Mouse (Mus musculus) neural tube, embryonic 14.5 days (tissue): ENCODE measurements at regions not wholly inside any gene's neighbourhood (a gene's known extent, or its start where the extent isn't known, plus 50 kb on each side); places are given as distances from the start of the nearest gene placed in this dataset.
"Not testable (repeated sequence)": the region's sequence is repeated elsewhere in the genome, so short reads cannot be mapped to it uniquely, and the experiment has no call there.

Experiments used
- ATAC-seq: fragments of 200-750 bp; cut with Nextera tagmentation; 2 replicates; pipeline ENCODE4 v1.8.0; 2017; ENCODE audit warnings: low read depth, mild to moderate bottlenecking, moderate TSS enrichment, moderate library complexity
- H3K27ac ChIP-seq: fragments of 300-500 bp; sonication (generic); 2 replicates; pipeline ENCODE4 v1.5.1; 2014; ENCODE audit warnings: low read depth, mild to moderate bottlenecking, control low read depth, low read length, moderate library complexity, mixed read lengths
- H3K27me3 ChIP-seq: fragments of 300-500 bp; sonication (generic); 2 replicates; pipeline ENCODE4 v1.6.1; 2014; ENCODE audit warnings: low read length; ENCODE audit not compliant: control insufficient read depth, insufficient read depth
- H3K36me3 ChIP-seq: fragments of 300-500 bp; sonication (generic); 2 replicates; pipeline ENCODE4 v1.6.1; 2014; ENCODE audit warnings: low read length, mixed read lengths; ENCODE audit not compliant: control insufficient read depth, insufficient read depth
- H3K4me1 ChIP-seq: fragments of 300-500 bp; sonication (generic); 2 replicates; pipeline ENCODE4 v1.6.1; 2014; ENCODE audit warnings: low read length; ENCODE audit not compliant: control insufficient read depth, insufficient read depth
- H3K4me2 ChIP-seq: fragments of 300-500 bp; sonication (generic); 2 replicates; pipeline ENCODE4 v1.6.1; 2014; ENCODE audit warnings: mild to moderate bottlenecking, low read depth, low read length, control low read depth
- H3K4me3 ChIP-seq: fragments of 300-500 bp; sonication (generic); 2 replicates; pipeline ENCODE4 v1.5.1; 2014; ENCODE audit warnings: low read depth, low read length, control low read depth, mixed read lengths
- H3K9ac ChIP-seq: fragments of 300-500 bp; sonication (generic); replicated peaks from 2 replicates; pipeline ENCODE4 v1.6.1; 2014; ENCODE audit warnings: low read depth, mild to moderate bottlenecking, control low read depth, low read length, mixed read lengths
- H3K9me3 ChIP-seq: fragments of 300-500 bp; sonication (generic); 2 replicates; pipeline ENCODE4 v1.6.1; 2016; ENCODE audit warnings: low read length; ENCODE audit not compliant: control insufficient read depth
- WGBS: fragments of 180-500 bp; shearing (Covaris S2); extraction: QIAGEN DNeasy Blood & Tissue Kit; methylation state at CpG from one replicate; pipeline ENCODE4 v1.1.7; 2014; 5-methylcytosine and 5-hydroxymethylcytosine counted together

- 12% methylated on average over 1 of the region's 1 CpGs for WGBS
- H3K4me3 ChIP-seq = no peak overlapping the region
- no peaks in the 10 kb centered on the region for H3K4me1 ChIP-seq
- no peaks in the 10 kb centered on the region for H3K9me3 ChIP-seq
- ATAC-seq = no peak
- no peak overlapping the region for H3K9ac ChIP-seq
- no peak overlapping the region for H3K27ac ChIP-seq
- H3K4me2 ChIP-seq = no peak overlapping the region
- H3K36me3 ChIP-seq = no peaks in the 10 kb centered on the region
- H3K27me3 ChIP-seq = no peaks in the 10 kb centered on the region
These were observed 77.7 kb downstream of the Amer1 start for GRCm38 (mm10) chrX:95366995-95367394.

- H3K4me2 ChIP-seq, H3K4me3 ChIP-seq, H3K4me1 ChIP-seq, ATAC-seq, H3K9me3 ChIP-seq, H3K9ac ChIP-seq, H3K27ac ChIP-seq, H3K27me3 ChIP-seq, H3K36me3 ChIP-seq: not testable (repeated sequence)
- 57% methylated on average over 4 of the region's 4 CpGs for WGBS
These were observed 79.3 kb downstream of the Amer1 start for GRCm38 (mm10) chrX:95365326-95365725.

- no peak overlapping the region for H3K4me3 ChIP-seq
- no peaks in the 10 kb centered on the region for H3K36me3 ChIP-seq
- no peak overlapping the region for H3K27ac ChIP-seq
- 26% methylated on average over 3 of the region's 3 CpGs for WGBS
- H3K4me1 ChIP-seq = no peaks in the 10 kb centered on the region
- no peaks in the 10 kb centered on the region for H3K9me3 ChIP-seq
- ATAC-seq = peak; percentile 54; the same call in 1 of the 2 replicates
- no peak overlapping the region for H3K4me2 ChIP-seq
- no peak overlapping the region for H3K9ac ChIP-seq
- H3K27me3 ChIP-seq = no peaks in the 10 kb centered on the region
These were observed 85.6 kb downstream of the Amer1 start for GRCm38 (mm10) chrX:95359053-95359452.
